Mouse (Mus musculus): ENCODE measurements around the gene Gclm. TPM values are rescaled to one million over a fixed set of nuclear protein-coding genes. Genes with fewer than 3 reads are reported as not detected.

Gene Gclm
- polyA plus RNA-seq, 1 experiment from 2014 or later = 78.6 TPM

DNA sequence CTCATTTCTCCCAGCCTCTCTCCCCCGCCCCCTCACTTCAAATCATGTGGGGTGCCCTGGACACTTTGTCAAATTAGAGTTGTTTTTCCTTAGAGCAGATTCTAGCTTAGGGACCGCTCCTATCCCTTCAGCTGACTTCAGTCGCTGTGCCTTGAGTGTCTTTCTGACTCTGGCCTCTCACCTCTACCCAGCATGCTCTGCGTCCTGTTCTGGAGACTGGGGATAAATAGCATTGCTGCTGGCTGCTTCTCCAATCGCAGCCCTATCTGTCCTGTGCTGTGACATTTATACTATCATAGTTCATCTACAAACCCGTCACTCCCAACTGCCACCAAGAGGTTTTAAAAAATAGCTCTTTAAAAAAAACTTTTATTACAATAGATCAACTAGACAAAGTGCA, 2.5 kb upstream of the Gclm start:
- WGBS = 48% methylated on average over 6 of the region's 6 CpGs
- peaks cover 5% of the 10 kb centered on the region for H3K4me1 ChIP-seq (ENCODE audit: insufficient read depth)
- ATAC-seq (ENCODE audit: insufficient read depth) = no peak

DNA sequence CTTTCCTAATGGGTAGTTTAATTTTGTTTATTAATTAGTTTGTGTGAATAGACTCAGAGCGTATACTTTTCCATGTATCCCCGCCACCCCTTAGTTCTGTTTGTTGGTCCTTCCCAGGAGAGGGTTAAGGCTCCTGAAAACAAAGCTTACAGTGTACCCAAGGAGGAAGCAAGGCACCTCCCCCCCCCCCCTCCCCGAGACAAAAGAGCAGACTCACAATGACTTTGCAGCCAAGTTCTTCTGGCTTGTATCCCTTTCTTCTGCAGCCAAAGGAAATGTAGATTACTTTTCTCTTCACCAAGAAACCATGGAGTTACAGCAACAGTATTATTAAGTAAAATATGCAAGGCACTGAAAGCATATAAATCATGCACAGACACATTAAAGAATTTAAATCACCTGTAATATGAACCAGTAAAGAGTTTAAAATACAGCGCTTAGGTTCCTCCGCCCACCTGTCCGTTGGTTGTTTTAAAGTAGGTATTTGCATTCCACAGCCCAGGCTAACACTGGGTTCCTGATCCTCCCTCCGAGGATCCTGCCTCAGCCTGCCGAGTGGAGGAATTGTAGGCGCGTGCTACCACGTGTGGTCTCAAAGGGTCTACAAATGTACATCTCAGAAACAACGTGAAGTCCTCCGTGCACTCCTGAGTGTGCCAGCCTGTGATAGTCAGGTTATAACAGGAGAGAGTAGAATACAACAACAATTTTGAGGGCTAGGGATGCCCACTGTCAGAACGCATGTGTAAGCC, 1.8 kb upstream of the Gclm start:
- no peak overlapping the region for H3K9ac ChIP-seq
- DNase-seq = peak; percentile 41
- WGBS = 52% methylated on average over 14 of the region's 14 CpGs

More for the DNA sequence above, 2.5 kb upstream of the Gclm start:
- H3K27ac ChIP-seq (ENCODE audit: low read depth) = no peak overlapping the region
- no peaks in the 10 kb centered on the region for H3K9me3 ChIP-seq (ENCODE audit: low read depth, low read length)
- H3K36me3 ChIP-seq (ENCODE audit: insufficient read depth) = no peaks in the 10 kb centered on the region
- DNase-seq = no peak
- H3K27me3 ChIP-seq (ENCODE audit: insufficient read depth, low read length) = no peaks in the 10 kb centered on the region
- H3K9ac ChIP-seq = no peak overlapping the region
- no peak overlapping the region for H3K4me3 ChIP-seq (ENCODE audit: low read depth, low read length)
- no peak overlapping the region for H3K4me2 ChIP-seq
- TF ChIP-seq CTCF (IDR thresholded peaks at IDR 0.05; ENCODE audit: low read depth) = no peak

DNA sequence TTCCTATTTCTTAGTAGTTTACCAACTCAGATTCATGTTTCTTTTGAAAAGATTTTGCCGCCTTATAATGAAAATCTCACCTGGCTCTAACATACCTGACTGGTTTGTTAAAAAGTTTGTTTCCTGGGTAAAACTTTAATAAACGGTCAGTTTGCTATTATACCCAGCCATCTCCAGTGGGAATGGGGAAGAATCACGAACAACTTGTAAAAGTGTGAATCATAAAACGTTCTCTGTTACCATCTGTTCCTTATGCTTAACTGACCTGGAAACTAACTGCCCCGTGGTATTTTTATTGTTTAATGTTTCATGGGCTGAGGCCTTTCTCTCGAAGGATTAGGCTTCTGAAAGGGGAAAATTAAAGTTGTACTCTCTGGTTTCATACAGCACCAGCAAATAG, 598 bp upstream of the Gclm start:
- WGBS = 45% methylated on average over 6 of the region's 6 CpGs
- Histone ChIP-seq H3K4me2 (peak overlapping the region; percentile 74), H3K9ac (peak overlapping the region; percentile 20), H3K9me3 (ENCODE audit: low read depth, low read length) (no peaks in the 10 kb centered on the region), H3K27ac (ENCODE audit: low read depth) (no peak overlapping the region), H3K36me3 (ENCODE audit: insufficient read depth) (no peaks in the 10 kb centered on the region), H3K27me3 (ENCODE audit: insufficient read depth, low read length) (no peaks in the 10 kb centered on the region), H3K4me1 (ENCODE audit: insufficient read depth) (peaks cover 5% of the 10 kb centered on the region), H3K4me3 (ENCODE audit: low read depth, low read length) (peak overlapping the region; percentile 91)
- no peak for TF ChIP-seq CTCF (IDR thresholded peaks at IDR 0.05; ENCODE audit: low read depth)
- peak; percentile 17 for DNase-seq
- ATAC-seq (ENCODE audit: insufficient read depth) = no peak

More for the DNA sequence above, 1.8 kb upstream of the Gclm start:
- Histone ChIP-seq H3K4me1 (ENCODE audit: insufficient read depth) (peaks cover 5% of the 10 kb centered on the region), H3K27me3 (ENCODE audit: insufficient read depth, low read length) (no peaks in the 10 kb centered on the region), H3K9me3 (ENCODE audit: low read depth, low read length) (no peaks in the 10 kb centered on the region), H3K27ac (ENCODE audit: low read depth) (no peak overlapping the region), H3K36me3 (ENCODE audit: insufficient read depth) (no peaks in the 10 kb centered on the region), H3K4me3 (ENCODE audit: low read depth, low read length) (no peak overlapping the region), H3K4me2 (0 out of 2 replicates have a peak overlapping the region, but pooled peaks have one; percentile 7)
- TF ChIP-seq CTCF (IDR thresholded peaks at IDR 0.05; ENCODE audit: low read depth) = no peak
- ATAC-seq (ENCODE audit: insufficient read depth) = no peak

DNA sequence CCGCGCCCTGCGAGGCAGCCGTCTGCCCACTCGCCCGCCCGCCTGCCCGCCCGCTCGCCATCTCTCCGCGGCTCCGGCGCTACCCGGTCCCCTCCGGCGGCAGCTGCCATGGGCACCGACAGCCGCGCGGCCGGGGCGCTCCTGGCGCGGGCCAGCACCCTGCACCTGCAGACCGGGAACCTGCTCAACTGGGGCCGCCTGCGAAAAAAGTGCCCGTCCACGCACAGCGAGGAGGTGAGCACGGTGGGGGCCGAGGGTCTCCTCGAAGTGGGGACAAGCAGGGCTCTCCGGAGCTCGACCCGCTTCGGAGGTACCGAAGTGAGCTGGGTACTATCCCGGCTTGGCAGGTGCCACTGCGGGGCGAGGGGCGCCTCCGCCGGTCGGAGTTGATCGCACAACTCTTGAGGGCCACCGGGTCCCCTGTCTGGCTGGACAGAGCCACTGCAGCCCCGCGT, 548 bp downstream of the Gclm start:
- DNase-seq (peak; percentile 72), ATAC-seq (ENCODE audit: insufficient read depth) (peak; percentile 52)
- Histone ChIP-seq H3K9ac (peak overlapping the region; percentile 86), H3K4me2 (peak overlapping the region; percentile 74), H3K27me3 (ENCODE audit: insufficient read depth, low read length) (no peaks in the 10 kb centered on the region), H3K4me1 (ENCODE audit: insufficient read depth) (peaks cover 5% of the 10 kb centered on the region), H3K9me3 (ENCODE audit: low read depth, low read length) (no peaks in the 10 kb centered on the region), H3K27ac (ENCODE audit: low read depth) (peak overlapping the region; percentile 92), H3K4me3 (ENCODE audit: low read depth, low read length) (peak overlapping the region; percentile 91), H3K36me3 (ENCODE audit: insufficient read depth) (no peaks in the 10 kb centered on the region)
- 0% methylated on average over 50 of the region's 50 CpGs for WGBS
- peak; percentile 57 for TF ChIP-seq CTCF (IDR thresholded peaks at IDR 0.05; ENCODE audit: low read depth)

DNA sequence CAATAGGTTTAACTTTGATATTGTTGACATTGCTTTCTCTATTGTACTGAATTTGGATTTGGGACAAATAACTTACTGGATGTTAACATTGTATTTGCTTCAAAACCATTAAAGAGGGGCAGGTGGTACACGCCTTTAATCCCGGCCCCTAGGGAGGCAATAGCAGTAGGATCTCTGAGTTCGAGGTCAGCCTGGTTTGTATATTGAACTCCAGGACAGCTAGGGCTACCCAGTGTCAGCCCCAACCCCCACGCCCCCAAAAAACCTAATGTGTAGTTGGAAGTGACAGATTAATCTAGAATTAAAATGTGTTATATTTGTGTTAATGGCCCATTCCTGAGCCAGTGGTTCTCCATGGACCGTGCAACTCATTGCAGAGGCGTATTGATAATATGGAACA, 1.0 kb downstream of the Gclm start:
- Histone ChIP-seq H3K9ac (peak overlapping the region; percentile 86), H3K9me3 (ENCODE audit: low read depth, low read length) (no peaks in the 10 kb centered on the region), H3K4me2 (peak overlapping the region; percentile 74), H3K27me3 (ENCODE audit: insufficient read depth, low read length) (no peaks in the 10 kb centered on the region), H3K27ac (ENCODE audit: low read depth) (peak overlapping the region; percentile 92; the same call in 1 of the 2 replicates), H3K4me3 (ENCODE audit: low read depth, low read length) (peak overlapping the region; percentile 91), H3K4me1 (ENCODE audit: insufficient read depth) (peaks cover 5% of the 10 kb centered on the region), H3K36me3 (ENCODE audit: insufficient read depth) (no peaks in the 10 kb centered on the region)
- WGBS = 27% methylated on average over 6 of the region's 6 CpGs
- ATAC-seq (ENCODE audit: insufficient read depth) = no peak
- no peak for DNase-seq
- TF ChIP-seq CTCF (IDR thresholded peaks at IDR 0.05; ENCODE audit: low read depth) = no peak

DNA sequence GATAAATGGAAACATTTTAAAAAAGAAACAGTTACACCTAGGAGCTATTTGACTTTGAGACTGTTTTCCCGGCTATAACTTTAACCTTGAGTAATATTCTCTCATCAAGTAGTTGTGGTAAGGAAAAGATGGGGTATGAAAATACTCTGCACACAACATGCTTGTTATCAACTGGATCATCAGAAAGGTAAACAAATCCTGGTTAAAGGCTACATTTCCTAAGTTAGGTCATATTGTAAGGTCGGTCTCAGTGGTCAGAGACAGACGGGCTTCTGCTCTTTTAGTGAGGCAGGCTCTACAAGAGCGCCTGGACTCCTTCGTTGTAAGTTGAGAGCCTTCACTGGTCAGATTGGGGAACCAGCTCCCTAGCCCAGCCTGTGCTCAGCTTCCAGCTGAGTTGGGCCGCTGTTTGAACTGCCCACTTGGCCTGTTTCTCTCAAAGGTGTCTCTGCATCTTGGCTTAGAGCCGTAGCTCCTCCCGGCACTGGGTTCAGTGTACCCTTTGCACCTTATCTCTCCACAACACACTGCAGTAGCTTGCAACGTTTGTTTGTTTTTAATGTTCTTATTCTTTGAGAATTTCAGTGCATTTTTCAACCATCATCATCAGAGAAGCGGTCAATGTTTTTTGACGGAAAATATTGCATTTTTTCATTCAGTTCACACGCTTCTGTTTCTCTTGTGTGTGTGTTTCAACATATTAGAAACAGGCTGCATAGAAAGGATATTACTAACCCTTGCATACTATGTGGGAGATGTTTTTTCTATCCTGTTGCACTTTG, 1.8 kb downstream of the Gclm start:
- Histone ChIP-seq H3K4me2 (peak overlapping the region; percentile 74), H3K27ac (ENCODE audit: low read depth) (peak overlapping the region; percentile 25; the same call in 1 of the 2 replicates), H3K9me3 (ENCODE audit: low read depth, low read length) (no peaks in the 10 kb centered on the region), H3K9ac (0 out of 2 replicates have a peak overlapping the region, but pooled peaks have one; percentile 21), H3K27me3 (ENCODE audit: insufficient read depth, low read length) (no peaks in the 10 kb centered on the region), H3K4me1 (ENCODE audit: insufficient read depth) (peaks cover 5% of the 10 kb centered on the region), H3K4me3 (ENCODE audit: low read depth, low read length) (peak overlapping the region; percentile 91), H3K36me3 (ENCODE audit: insufficient read depth) (no peaks in the 10 kb centered on the region)
- peak; percentile 22 for DNase-seq
- TF ChIP-seq CTCF (IDR thresholded peaks at IDR 0.05; ENCODE audit: low read depth) = no peak
- no peak for ATAC-seq (ENCODE audit: insufficient read depth)
- 42% methylated on average over 12 of the region's 12 CpGs for WGBS

DNA sequence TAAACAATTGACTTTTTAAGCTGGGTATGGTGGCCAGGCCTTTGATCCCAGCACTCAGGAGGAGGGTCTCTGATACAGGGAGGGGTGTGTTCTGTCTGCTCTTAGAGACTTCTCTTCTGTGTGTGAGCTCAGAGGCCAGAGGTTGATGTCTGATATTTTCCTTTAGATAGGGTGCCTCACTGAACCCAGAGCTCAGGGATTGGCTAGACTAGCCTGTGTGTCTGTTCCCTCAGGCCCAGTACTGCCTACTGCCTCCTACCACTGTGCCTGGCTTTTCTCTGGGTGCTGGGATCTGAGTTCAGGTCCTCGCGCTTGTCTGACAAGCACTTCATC, 2.4 kb downstream of the Gclm start:
- Histone ChIP-seq H3K4me3 (ENCODE audit: low read depth, low read length) (peak overlapping the region; percentile 91), H3K4me2 (peak overlapping the region; percentile 74), H3K27me3 (ENCODE audit: insufficient read depth, low read length) (no peaks in the 10 kb centered on the region), H3K9ac (0 out of 2 replicates have a peak overlapping the region, but pooled peaks have one; percentile 15), H3K4me1 (ENCODE audit: insufficient read depth) (peaks cover 5% of the 10 kb centered on the region), H3K27ac (ENCODE audit: low read depth) (0 out of 2 replicates have a peak overlapping the region, but pooled peaks have one; percentile 20), H3K36me3 (ENCODE audit: insufficient read depth) (no peaks in the 10 kb centered on the region), H3K9me3 (ENCODE audit: low read depth, low read length) (no peaks in the 10 kb centered on the region)
- no peak for TF ChIP-seq CTCF (IDR thresholded peaks at IDR 0.05; ENCODE audit: low read depth)
- WGBS = 90% methylated on average over 2 of the region's 2 CpGs
- no peak for ATAC-seq (ENCODE audit: insufficient read depth)
- DNase-seq = no peak

All from lung, embryonic 14.5 days (tissue).